Comparison of ENCODE assay signal across 13 mouse cellular contexts in genomic region chr1:131612556-131613155, GRCm38 (mm10). TPM values are rescaled to one million over a fixed set of nuclear protein-coding genes. Genes with fewer than 3 reads are reported as not detected.
DNase-seq lines count a peak whose midpoint lies in the region; ATAC-seq and TF ChIP-seq lines count a peak whose summit lies in the region.
"Had no signal": no experiment of that assay in that cellular context is flagged by ENCODE, and none has a peak within 500 bp of the region (broad histone marks: within the 10 kb centered on the region; RNA-seq: fewer than 3 reads in every experiment).

No protein-coding gene starts in this region.

- no peak for TF ChIP-seq POLR2A in thymus, adult 2 months (IDR thresholded peaks at IDR 0.05; ENCODE audit: control insufficient read depth, extremely low read depth, insufficient read depth, low read length, poor library complexity)

- DNase-seq in heart, postnatal 4 days, result peak; percentile 22
- DNase-seq in heart, adult 9 months (ENCODE audit: low spot score in 2 of 2), result no peak
- DNase-seq in thymus, adult 2 months, result peak; percentile 16
- DNase-seq in thymus, postnatal 25 days, result no peak
- peak; percentile 44 for DNase-seq in urinary bladder, postnatal 25 days (ENCODE audit: low spot score)
- DNase-seq in layer of hippocampus, postnatal 25 days (ENCODE audit: extremely low spot score in 1 of 2, low spot score in 1 of 2), result no peak
- DNase-seq in MN1 (ENCODE audit: low spot score), result no peak

- H3K27me3 ChIP-seq in thymus, adult 2 months (ENCODE audit: control insufficient read depth, insufficient read depth, low read length), result no peaks in the 10 kb centered on the region
- peaks cover 3% of the 10 kb centered on the region; the same call in 1 of the 2 replicates for H3K27me3 ChIP-seq in liver, embryonic 15.5 days

- TF ChIP-seq CTCF in thymus, adult 2 months (IDR thresholded peaks at IDR 0.05; ENCODE audit: borderline replicate concordance, control insufficient read depth, extremely low read depth, insufficient read depth, low read length, poor library complexity), result no peak

- H3K4me2 ChIP-seq in liver, embryonic 15.5 days, result peak overlapping the region; percentile 11; the same call in 1 of the 2 replicates

- WGBS in thymus, adult 2 months, result 70% methylated on average over 4 of the region's 4 CpGs
- WGBS in liver, embryonic 15.5 days (ENCODE audit: insufficient replicate concordance), result 57% methylated on average over 4 of the region's 4 CpGs

- no peaks in the 10 kb centered on the region for H3K9me3 ChIP-seq in liver, embryonic 15.5 days (replicated peaks)
- H3K9me3 ChIP-seq: G1E had no signal

- no peak overlapping the region for H3K27ac ChIP-seq in thymus, adult 2 months (ENCODE audit: control insufficient read depth, insufficient read depth, low read length)
- peak overlapping the region; percentile 49; the same call in 1 of the 2 replicates for H3K27ac ChIP-seq in liver, embryonic 15.5 days (replicated peaks)

- H3K36me3 ChIP-seq in thymus, adult 2 months (ENCODE audit: control insufficient read depth, insufficient read depth, low read length), result no peaks in the 10 kb centered on the region
- H3K36me3 ChIP-seq in liver, embryonic 15.5 days (replicated peaks), result no peaks in the 10 kb centered on the region
- H3K36me3 ChIP-seq: G1E had no signal

- no peaks in the 10 kb centered on the region for H3K4me1 ChIP-seq in thymus, adult 2 months (replicated peaks; ENCODE audit: control insufficient read depth, insufficient read depth, low read length)
- peaks cover 45% of the 10 kb centered on the region for H3K4me1 ChIP-seq in liver, embryonic 15.5 days (replicated peaks)

- peak; percentile 20 for ATAC-seq in liver, embryonic 15.5 days (ENCODE audit: insufficient read depth)

- no peak overlapping the region for H3K4me3 ChIP-seq in thymus, adult 2 months (ENCODE audit: control insufficient read depth, insufficient read depth, low read length)
- H3K4me3 ChIP-seq in liver, embryonic 15.5 days (replicated peaks), result no peak overlapping the region; the same call in 1 of the 2 replicates

- H3K9ac ChIP-seq in liver, embryonic 15.5 days, result no peak overlapping the region

RNA-seq across cellular contexts. Expression of gene Avpr1b, which starts 13.6 kb away (rescaled TPM):
- total RNA-seq in heart, postnatal 4 days (2021), result not detected
- 0.04 TPM in 1 of 2 replicates, not detected in the other for polyA plus RNA-seq in thymus, adult 2 months (2012; rRNA removed)
- polyA plus RNA-seq in liver, embryonic 15.5 days (2015; fragmentation: Nextera tagmentation; extraction: Ambion mirVana), result not detected in 2 replicates
- total RNA-seq in layer of hippocampus, postnatal 25 days (2021), result under 1 TPM; 0.12 to 0.44 TPM
- polyA plus RNA-seq: brain, embryonic 14.5 days; G1E; gonadal fat pad, adult 2 months; hindbrain, embryonic 11.5 days; neural tube, embryonic 11.5 days had no signal

RNA-seq across cellular contexts. Expression of gene Ctse, which starts 25.4 kb away (rescaled TPM):
- total RNA-seq in heart, postnatal 4 days (2021), result 1 to 10 TPM in 1 of 2 experiments, under 1 TPM in 1; 0.81 to 2.1 TPM
- polyA plus RNA-seq in thymus, adult 2 months (2012; rRNA removed), result 6.4 and 6.8 TPM in 2 replicates
- 25.2 and 29.9 TPM in 2 replicates for polyA plus RNA-seq in liver, embryonic 15.5 days (2015; fragmentation: Nextera tagmentation; extraction: Ambion mirVana)
- not detected for total RNA-seq in layer of hippocampus, postnatal 25 days (2021)

Comparison
In these comparisons a context has a peak if more than half of its experiments do, and no peak if none do; other contexts are left out.
1. DNase-seq: peak in heart, postnatal 4 days (single experiment), thymus, adult 2 months (single experiment) and urinary bladder, postnatal 25 days (single experiment); none in heart, adult 9 months (0 of 2), thymus, postnatal 25 days (single experiment), layer of hippocampus, postnatal 25 days (0 of 2) and MN1 (single experiment).